Comparison of ENCODE assay signal across 9 mouse cellular contexts in the genomic region with DNA sequence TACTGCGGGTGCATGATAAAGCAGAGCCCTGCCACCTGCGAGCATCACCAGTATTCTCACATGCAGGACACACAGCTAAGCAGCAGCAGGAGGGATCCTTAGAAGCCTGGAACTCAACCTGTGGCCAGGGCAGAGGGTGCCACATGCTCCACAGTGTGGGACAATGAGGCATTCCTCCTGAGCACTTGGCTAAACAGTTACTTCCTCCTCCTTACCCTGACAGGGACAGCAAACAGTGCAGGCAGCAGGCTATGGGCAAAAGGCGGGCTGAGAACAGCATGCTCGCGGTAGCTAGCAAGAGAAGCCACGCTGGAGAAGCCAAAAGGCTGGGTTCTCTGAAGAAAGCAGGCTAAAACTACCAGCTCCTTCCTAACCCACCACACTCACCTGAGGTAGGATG. TPM values are rescaled to one million over a fixed set of nuclear protein-coding genes. Genes with fewer than 3 reads are reported as not detected.
DNase-seq lines count a peak whose midpoint lies in the region; ATAC-seq and TF ChIP-seq lines count a peak whose summit lies in the region.
"Had no signal": no experiment of that assay in that cellular context is flagged by ENCODE, and none has a peak within 500 bp of the region (broad histone marks: within the 10 kb centered on the region; RNA-seq: fewer than 3 reads in every experiment).

No protein-coding gene starts in this region.

- H3K9me3 ChIP-seq in forebrain, embryonic 12.5 days = no peaks in the 10 kb centered on the region
- H3K9me3 ChIP-seq in forebrain, embryonic 16.5 days (ENCODE audit: control insufficient read depth, low read length) = no peaks in the 10 kb centered on the region
- H3K9me3 ChIP-seq in liver, postnatal 0 days (ENCODE audit: low read length) = no peaks in the 10 kb centered on the region
- no peaks in the 10 kb centered on the region for H3K9me3 ChIP-seq in lung, embryonic 16.5 days (ENCODE audit: control insufficient read depth, low read length)

- TF ChIP-seq POLR2A in liver, adult 2 months (IDR thresholded peaks at IDR 0.05; ENCODE audit: extremely low read depth, insufficient read depth, low read length) = no peak

- no peak for ATAC-seq in forebrain, embryonic 12.5 days (ENCODE audit: low FRiP score)
- ATAC-seq in forebrain, embryonic 16.5 days = no peak
- ATAC-seq in liver, postnatal 0 days = no peak
- ATAC-seq in lung, embryonic 16.5 days (ENCODE audit: low read depth) = peak; percentile 59
- ATAC-seq in monocyte, adult 5-6 weeks (replicated peaks; ENCODE audit: insufficient number of reproducible peaks, low FRiP score, low TSS enrichment, poor library complexity, severe bottlenecking) = no peak

- 8% methylated on average over 6 of the region's 6 CpGs for WGBS in forebrain, embryonic 12.5 days
- WGBS in forebrain, embryonic 16.5 days = 17% methylated on average over 6 of the region's 6 CpGs
- 57% methylated on average over 6 of the region's 6 CpGs for WGBS in liver, adult 2 months
- WGBS in liver, postnatal 0 days (ENCODE audit: insufficient replicate concordance) = 37% methylated on average over 6 of the region's 6 CpGs
- WGBS in lung, embryonic 16.5 days = 22% methylated on average over 6 of the region's 6 CpGs

- TF ChIP-seq CTCF in liver, adult 2 months (IDR thresholded peaks at IDR 0.05; ENCODE audit: low read depth, low read length) = no peak
- TF ChIP-seq CTCF in liver, postnatal 0 days (IDR thresholded peaks at IDR 0.05; ENCODE audit: low read depth) = no peak

- TF ChIP-seq EP300 in liver, postnatal 0 days (IDR thresholded peaks at IDR 0.05; ENCODE audit: low read depth) = no peak

- peaks cover 25% of the 10 kb centered on the region for H3K4me1 ChIP-seq in forebrain, embryonic 12.5 days
- peaks cover 8% of the 10 kb centered on the region; the same call in 1 of the 2 replicates for H3K4me1 ChIP-seq in forebrain, embryonic 16.5 days (replicated peaks; ENCODE audit: control insufficient read depth, insufficient read depth, low read length)
- H3K4me1 ChIP-seq in liver, adult 2 months (ENCODE audit: control insufficient read depth, insufficient read depth, low read length) = peaks cover 62% of the 10 kb centered on the region
- H3K4me1 ChIP-seq in liver, postnatal 0 days (ENCODE audit: insufficient read depth) = peaks cover 78% of the 10 kb centered on the region
- H3K4me1 ChIP-seq in lung, embryonic 16.5 days (replicated peaks; ENCODE audit: control insufficient read depth, insufficient read depth, low read length) = peaks cover 86% of the 10 kb centered on the region

- H3K36me3 ChIP-seq in forebrain, embryonic 12.5 days (replicated peaks) = peaks cover 6% of the 10 kb centered on the region; the same call in 1 of the 2 replicates
- H3K36me3 ChIP-seq in forebrain, embryonic 16.5 days (ENCODE audit: control insufficient read depth, insufficient read depth) = no peaks in the 10 kb centered on the region
- H3K36me3 ChIP-seq in liver, adult 2 months (ENCODE audit: control insufficient read depth, insufficient read depth, low read length) = no peaks in the 10 kb centered on the region
- H3K36me3 ChIP-seq in liver, postnatal 0 days (replicated peaks; ENCODE audit: insufficient read depth, low read length) = peaks cover 17% of the 10 kb centered on the region
- no peaks in the 10 kb centered on the region for H3K36me3 ChIP-seq in lung, embryonic 16.5 days (ENCODE audit: control insufficient read depth, insufficient read depth, low read length)

- peak overlapping the region; percentile 61 for H3K27ac ChIP-seq in forebrain, embryonic 12.5 days
- H3K27ac ChIP-seq in forebrain, embryonic 16.5 days (ENCODE audit: low read length) = no peak overlapping the region
- H3K27ac ChIP-seq in liver, adult 2 months (replicated peaks; ENCODE audit: insufficient read depth, low read depth, low read length) = 0 out of 2 replicates have a peak overlapping the region, but pooled peaks have one; percentile 14
- no peak overlapping the region for H3K27ac ChIP-seq in liver, postnatal 0 days (ENCODE audit: low read depth)
- peak overlapping the region; percentile 91 for H3K27ac ChIP-seq in lung, embryonic 16.5 days (ENCODE audit: low read length)
- H3K27ac ChIP-seq: macrophage had no signal

- H3K4me2 ChIP-seq in forebrain, embryonic 12.5 days = no peak overlapping the region
- H3K4me2 ChIP-seq in forebrain, embryonic 16.5 days (ENCODE audit: low read length) = no peak overlapping the region
- no peak overlapping the region for H3K4me2 ChIP-seq in liver, postnatal 0 days (ENCODE audit: low read depth, low read length)
- peak overlapping the region; percentile 13 for H3K4me2 ChIP-seq in lung, embryonic 16.5 days (ENCODE audit: low read depth, low read length)

- H3K27me3 ChIP-seq in forebrain, embryonic 12.5 days = no peaks in the 10 kb centered on the region
- H3K27me3 ChIP-seq in forebrain, embryonic 16.5 days (replicated peaks; ENCODE audit: control insufficient read depth, insufficient read depth, low read length) = no peaks in the 10 kb centered on the region
- H3K27me3 ChIP-seq in liver, adult 2 months (ENCODE audit: control insufficient read depth, insufficient read depth, low read length) = no peaks in the 10 kb centered on the region
- no peaks in the 10 kb centered on the region for H3K27me3 ChIP-seq in liver, postnatal 0 days (ENCODE audit: insufficient read depth, low read length)
- no peaks in the 10 kb centered on the region for H3K27me3 ChIP-seq in lung, embryonic 16.5 days (ENCODE audit: control insufficient read depth, insufficient read depth, low read depth, low read length)

- DNase-seq in liver, adult 2 months (ENCODE audit: extremely low read depth, low read depth, low spot score) = no peak
- no peak for DNase-seq in liver, postnatal 0 days
- DNase-seq in cerebellum, postnatal 25 days = peak; percentile 62 to 66
- DNase-seq in testis, postnatal 14 days (ENCODE audit: low spot score) = no peak

- peak overlapping the region; percentile 29; the same call in 1 of the 2 replicates for H3K9ac ChIP-seq in forebrain, embryonic 12.5 days
- no peak overlapping the region for H3K9ac ChIP-seq in forebrain, embryonic 16.5 days (replicated peaks; ENCODE audit: low read depth, low read length)
- H3K9ac ChIP-seq in liver, adult 2 months (ENCODE audit: low read depth, low read length) = no peak overlapping the region
- H3K9ac ChIP-seq in liver, postnatal 0 days (replicated peaks) = no peak overlapping the region; the same call in 1 of the 2 replicates
- peak overlapping the region; percentile 21 for H3K9ac ChIP-seq in lung, embryonic 16.5 days (ENCODE audit: low read length)

- H3K4me3 ChIP-seq in forebrain, embryonic 12.5 days (replicated peaks) = no peak overlapping the region
- no peak overlapping the region for H3K4me3 ChIP-seq in forebrain, embryonic 16.5 days (replicated peaks; ENCODE audit: low read length)
- H3K4me3 ChIP-seq in liver, adult 2 months (ENCODE audit: insufficient read depth, low read depth, low read length) = no peak overlapping the region
- no peak overlapping the region for H3K4me3 ChIP-seq in liver, postnatal 0 days (ENCODE audit: low read depth, low read length)
- no peak overlapping the region for H3K4me3 ChIP-seq in lung, embryonic 16.5 days (ENCODE audit: low read length)

- peaks cover 76% of the 10 kb centered on the region for H3K79me2 ChIP-seq in liver, adult 2 months (ENCODE audit: control insufficient read depth, insufficient read depth, low read length)

RNA-seq across cellular contexts. Expression of gene Myh9, which starts 14.2 kb away (rescaled TPM):
- polyA plus RNA-seq in forebrain, embryonic 12.5 days (2016; fragmentation: Nextera tagmentation; extraction: Ambion mirVana) = 24.6 and 27.6 TPM in 2 replicates
- polyA plus RNA-seq in forebrain, embryonic 16.5 days (2015; fragmentation: Nextera tagmentation; extraction: Ambion mirVana) = 12.2 and 13.6 TPM in 2 replicates
- 54.4 and 69.5 TPM in 2 replicates for total RNA-seq in liver, adult 2 months (2014; rRNA removed)
- 22.5 and 24.1 TPM in 2 replicates for polyA plus RNA-seq in liver, adult 2 months (2012; rRNA removed)
- polyA plus RNA-seq in liver, postnatal 0 days (2015; fragmentation: Nextera tagmentation; extraction: Ambion mirVana) = 17.7 and 22.4 TPM in 2 replicates
- 71.7 and 77.6 TPM in 2 replicates for polyA plus RNA-seq in lung, embryonic 16.5 days (2015; fragmentation: Nextera tagmentation; extraction: Ambion mirVana)
- 908 to 1,221 TPM (median 925 TPM) in 3 replicates for total RNA-seq in monocyte, adult 5-6 weeks (2017)

Comparison
In these comparisons a context has a peak if more than half of its experiments do, and no peak if none do; other contexts are left out.
1. H3K27ac ChIP-seq: peak in forebrain, embryonic 12.5 days (single experiment), liver, adult 2 months (single experiment) and lung, embryonic 16.5 days (single experiment); none in forebrain, embryonic 16.5 days (single experiment) and liver, postnatal 0 days (single experiment).
2. H3K9ac ChIP-seq: peak in forebrain, embryonic 12.5 days (single experiment) and lung, embryonic 16.5 days (single experiment); none in forebrain, embryonic 16.5 days (single experiment), liver, adult 2 months (single experiment) and liver, postnatal 0 days (single experiment).
3. DNase-seq: peak in cerebellum, postnatal 25 days (2 of 2); none in liver, adult 2 months (single experiment), liver, postnatal 0 days (single experiment) and testis, postnatal 14 days (single experiment).